Mouse (Mus musculus): Measurements from ENCODE around the gene Ccdc88a.

- TF ChIP-seq CTCF (IDR thresholded peaks at IDR 0.05; ENCODE audit: low read depth, low read length) (no peak), GATA1 (IDR thresholded peaks at IDR 0.05; ENCODE audit: borderline replicate concordance, low read length) (no peak), POLR2AphosphoS5 (IDR thresholded peaks at IDR 0.05; ENCODE audit: insufficient replicate concordance, low read depth, low read length) (no peak), TAL1 (conservative IDR thresholded peaks at IDR 0.05; ENCODE audit: low read depth, low read length) (no peak)
Observed at GRCm38 (mm10) chr11:29546762-29547161, 173.3 kb downstream of the Ccdc88a start.
